Mouse (Mus musculus): ENCODE measurements around the gene Hcrt.

Gene Hcrt

DNA sequence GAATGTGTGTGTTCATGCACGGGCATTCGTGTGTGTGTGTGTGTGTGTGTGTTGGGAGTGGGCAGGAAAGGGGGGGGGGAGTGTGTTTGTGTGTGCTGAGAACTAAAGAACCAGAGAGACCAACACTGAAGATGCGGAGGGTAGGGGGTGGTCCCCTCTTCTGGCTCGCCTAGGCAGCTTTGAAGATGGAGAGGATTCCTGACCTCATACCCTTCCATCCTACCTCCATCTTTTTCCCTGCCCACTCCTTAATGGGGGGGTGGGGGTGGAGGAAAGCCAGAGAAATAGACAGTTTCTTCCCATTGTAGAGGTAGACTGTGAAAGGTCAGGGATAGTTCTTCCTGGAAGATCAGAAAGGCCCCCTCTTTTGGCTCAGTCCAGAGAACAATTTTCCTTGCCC, 49.6 kb downstream of the Hcrt start:
- DNase-seq (ENCODE audit: low read depth in 1 of 2, low spot score in 2 of 2): no peak

DNA sequence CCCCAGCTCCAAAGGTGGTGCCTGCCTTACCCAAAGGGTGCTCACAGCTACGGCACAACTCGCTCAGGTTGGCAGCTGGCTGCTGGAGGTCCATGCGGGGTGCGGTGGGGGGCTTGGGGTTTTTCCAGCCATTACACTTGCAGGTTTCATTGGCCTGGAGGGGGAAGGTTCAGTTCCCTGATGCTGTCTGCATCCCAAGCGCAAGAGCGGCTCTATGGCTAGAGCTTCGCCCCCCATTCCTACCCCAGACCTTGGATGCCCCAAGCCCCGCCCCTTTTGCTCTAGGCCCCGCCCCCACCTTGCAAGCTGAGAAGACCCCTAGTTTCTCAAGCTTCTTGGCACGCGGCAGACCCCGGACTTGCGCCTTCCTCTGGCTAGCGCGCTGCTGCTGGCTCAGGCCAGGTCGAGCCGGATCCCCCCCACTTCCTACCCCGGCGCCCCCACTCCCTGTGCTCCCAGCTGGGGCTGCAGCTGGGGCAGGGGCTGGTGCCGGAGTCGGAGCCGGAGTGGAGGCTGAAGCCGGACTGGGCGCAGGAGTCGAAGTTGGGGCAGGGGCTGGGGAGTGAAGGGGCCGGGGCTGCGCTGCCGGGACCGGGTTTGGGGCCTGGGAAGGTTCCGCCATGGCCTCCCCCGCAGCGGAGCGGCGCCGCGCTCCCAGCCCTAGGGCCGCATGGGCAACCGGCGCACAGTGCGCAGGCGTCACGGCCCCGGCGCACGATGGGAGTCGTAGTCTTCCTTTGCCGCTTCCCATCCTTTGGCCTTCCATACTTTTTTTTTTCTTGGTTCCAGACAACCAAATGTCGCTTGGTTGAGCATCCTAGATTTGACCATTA, 50.7 kb downstream of the Hcrt start, which contains the start of gene Kat2a:
Gene Kat2a, minus strand, starts transcription at position 683 of the 833 bp plus-strand sequence.
- DNase-seq (ENCODE audit: low read depth in 1 of 2, low spot score in 2 of 2): no peak
